Mouse (Mus musculus) heart, adult 8-10 months (tissue): ENCODE results near the gene Lpar3. TPM values are rescaled to one million over a fixed set of nuclear protein-coding genes. Genes with fewer than 3 reads are reported as not detected.

ENCODE experiments used
- DNase-seq: peaks from one replicate; pipeline ENCODE4 v3.0.0; 2022; ENCODE audit warnings: low spot score
- total RNA-seq, 4 experiments: library from RNA; stranded (reverse); gene quantifications; 2 replicates each; pipeline ENCODE4 v1.2.4; 2022

Lpar3 gene
- total RNA-seq, 4 experiments from 2014 or later: 0.24 TPM; not detected in 3

GRCm38 (mm10) chr3:146309586-146309985, 88.8 kb downstream of the Lpar3 start:
- DNase-seq: no peak

GRCm38 (mm10) chr3:146311121-146311538, 90.4 kb downstream of the Lpar3 start:
- DNase-seq: no peak

GRCm38 (mm10) chr3:146315414-146315813, 94.7 kb downstream of the Lpar3 start:
- DNase-seq: no peak

- DNase-seq: no peak
These were observed 95.5 kb downstream of the Lpar3 start for GRCm38 (mm10) chr3:146316293-146316692.

- DNase-seq: no peak
These were observed 96.6 kb downstream of the Lpar3 start for GRCm38 (mm10) chr3:146317366-146317765.

GRCm38 (mm10) chr3:146317911-146318310, 97.1 kb downstream of the Lpar3 start:
- DNase-seq: no peak

- no peak for DNase-seq
These were observed 97.8 kb downstream of the Lpar3 start for GRCm38 (mm10) chr3:146318520-146318938.

GRCm38 (mm10) chr3:146318987-146319386, 98.2 kb downstream of the Lpar3 start:
- no peak for DNase-seq

GRCm38 (mm10) chr3:146319503-146319902, 98.7 kb downstream of the Lpar3 start:
- no peak for DNase-seq

GRCm38 (mm10) chr3:146324949-146325348, 104.2 kb downstream of the Lpar3 start:
- DNase-seq: no peak

- DNase-seq: no peak
These were observed 106.2 kb downstream of the Lpar3 start for GRCm38 (mm10) chr3:146326743-146327536.

- peak; percentile 53 for DNase-seq
These were observed 106.9 kb downstream of the Lpar3 start for GRCm38 (mm10) chr3:146327537-146328255.

GRCm38 (mm10) chr3:146328749-146329148, 108.0 kb downstream of the Lpar3 start:
- no peak for DNase-seq

GRCm38 (mm10) chr3:146331819-146332218, 111.1 kb downstream of the Lpar3 start:
- DNase-seq: no peak

GRCm38 (mm10) chr3:146333270-146333669, 112.5 kb downstream of the Lpar3 start:
- DNase-seq: no peak

GRCm38 (mm10) chr3:146334070-146334469, 113.3 kb downstream of the Lpar3 start:
- no peak for DNase-seq

Other genes starting within 250 kb of the Lpar3 start
- gene Syde2, start 233.1 kb upstream of the Lpar3 start, total RNA-seq: 10 to 100 TPM; 16.7 to 21.8 (median 19.0) TPM
- gene Wdr63, start 112.8 kb upstream of the Lpar3 start, total RNA-seq: not detected
- gene Mcoln3, start 103.5 kb upstream of the Lpar3 start, total RNA-seq: not detected
- gene Mcoln2, start 71.1 kb upstream of the Lpar3 start, total RNA-seq: under 1 TPM in 3 of 4 experiments, not detected in 1; 0.12 to 0.30 (median 0.17) TPM
- gene Ssx2ip, start 183.7 kb downstream of the Lpar3 start, total RNA-seq: 10 to 100 TPM; 13.1 to 17.5 (median 15.3) TPM
- gene Ctbs, start 228.8 kb downstream of the Lpar3 start, total RNA-seq: 1 to 10 TPM; 2.7 to 4.1 (median 3.4) TPM